Mouse (Mus musculus) urinary bladder, adult 2 months (tissue): ENCODE results near the gene Sema7a. TPM values are rescaled to one million over a fixed set of nuclear protein-coding genes. Genes with fewer than 3 reads are reported as not detected.

Experiments used
- DNase-seq: peaks from one replicate; pipeline ENCODE4 v3.0.0; 2022; ENCODE audit warnings: low spot score
- polyA plus RNA-seq: library from polyadenylated mRNA; depleted of rRNA; stranded (reverse); fragments of >200 nt; gene quantifications from 2 replicates; pipeline ENCODE4 v1.2.3, GENCODE M21; 2012

Sema7a gene
- polyA plus RNA-seq, 1 experiment = 13.6 TPM

DNA sequence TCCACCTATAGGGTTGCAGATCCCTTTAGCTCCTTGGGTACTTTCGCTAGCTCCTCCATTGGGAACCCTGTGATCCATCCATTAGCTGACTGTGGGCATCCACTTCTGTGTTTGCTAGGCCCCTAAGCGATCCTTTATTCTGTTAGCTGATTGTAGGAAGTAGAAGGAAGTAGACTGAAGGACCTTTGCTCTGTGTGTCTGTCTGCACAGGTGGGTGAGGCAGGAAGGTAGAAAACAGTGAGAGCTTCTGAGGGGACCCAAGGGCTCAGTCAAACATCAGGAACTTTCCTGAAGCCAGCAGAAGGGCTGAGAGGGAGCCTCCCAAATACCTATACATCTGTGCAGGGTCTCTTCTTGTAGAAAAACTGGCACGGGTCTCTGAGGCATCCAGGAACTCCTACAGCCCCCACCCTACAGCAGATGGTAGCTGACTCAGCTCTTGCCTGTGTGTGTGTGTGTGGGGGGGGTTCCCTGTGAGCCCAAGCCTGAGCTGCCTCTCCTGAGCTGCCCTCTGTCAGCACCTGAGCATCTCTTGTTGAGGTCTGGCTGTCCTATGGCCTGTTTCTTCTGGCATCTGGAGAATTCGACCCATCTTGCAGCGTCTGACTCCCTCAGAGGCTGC lies 35.4 kb downstream of the Sema7a start:
- no peak for DNase-seq

DNA sequence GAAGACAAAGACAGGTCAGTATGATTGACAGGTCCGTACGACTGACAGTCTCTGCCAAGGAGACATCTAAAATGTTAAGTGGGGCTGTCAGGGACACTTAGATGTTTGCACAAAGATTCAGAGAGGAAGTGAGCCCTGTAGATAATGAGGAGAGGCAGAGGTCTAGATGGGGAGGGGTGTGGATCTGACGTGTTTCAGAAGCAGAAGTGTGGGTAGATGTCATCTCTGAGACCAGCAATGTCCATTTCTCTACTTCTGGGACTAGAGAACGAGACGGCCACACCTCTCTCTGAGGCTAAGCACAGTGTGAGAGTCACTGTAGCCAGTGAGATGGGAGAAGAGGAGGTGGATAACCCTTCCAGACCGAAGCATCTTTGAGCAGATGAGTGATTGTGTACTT lies 38.1 kb downstream of the Sema7a start:
- DNase-seq = no peak

DNA sequence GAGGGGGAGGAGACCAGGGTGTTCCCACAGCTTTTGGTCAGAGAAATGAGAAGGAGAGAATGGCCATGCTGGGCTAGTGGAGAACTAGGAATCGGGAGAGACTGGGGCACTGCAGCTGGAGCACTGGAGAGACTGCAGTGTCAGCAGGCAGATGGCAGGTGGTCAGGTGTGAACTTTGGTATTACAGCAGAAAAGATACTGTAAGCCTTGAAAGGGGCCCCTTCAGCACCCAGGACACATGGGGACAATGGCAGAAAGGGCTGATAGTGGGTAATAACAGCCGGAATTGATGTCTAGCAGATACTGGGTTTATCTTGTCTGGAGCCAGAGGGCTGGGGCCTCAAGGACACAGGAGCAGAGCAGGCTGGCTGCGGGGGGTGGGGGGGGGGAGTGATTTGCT lies 38.9 kb downstream of the Sema7a start:
- no peak for DNase-seq

DNA sequence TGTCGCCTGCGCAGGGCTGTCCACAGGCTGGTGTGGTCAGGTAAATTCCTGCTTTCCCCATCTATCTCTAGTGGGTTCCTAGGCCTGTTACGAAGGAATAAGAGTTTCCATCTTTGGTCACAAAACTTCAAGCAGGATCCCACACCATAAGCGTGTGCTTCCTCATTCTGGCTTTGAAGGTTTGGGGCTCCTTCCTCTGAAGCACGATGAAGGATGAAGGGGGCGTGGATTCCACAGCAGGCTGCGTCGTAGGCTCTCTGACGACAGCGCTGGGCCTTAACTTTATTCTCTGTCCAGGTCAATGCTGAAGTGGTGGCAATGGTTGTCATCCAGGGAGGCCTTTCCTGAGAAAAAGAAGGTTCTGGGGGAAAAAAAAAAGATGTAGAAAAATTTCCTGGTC lies 40.7 kb downstream of the Sema7a start:
- no peak for DNase-seq

DNA sequence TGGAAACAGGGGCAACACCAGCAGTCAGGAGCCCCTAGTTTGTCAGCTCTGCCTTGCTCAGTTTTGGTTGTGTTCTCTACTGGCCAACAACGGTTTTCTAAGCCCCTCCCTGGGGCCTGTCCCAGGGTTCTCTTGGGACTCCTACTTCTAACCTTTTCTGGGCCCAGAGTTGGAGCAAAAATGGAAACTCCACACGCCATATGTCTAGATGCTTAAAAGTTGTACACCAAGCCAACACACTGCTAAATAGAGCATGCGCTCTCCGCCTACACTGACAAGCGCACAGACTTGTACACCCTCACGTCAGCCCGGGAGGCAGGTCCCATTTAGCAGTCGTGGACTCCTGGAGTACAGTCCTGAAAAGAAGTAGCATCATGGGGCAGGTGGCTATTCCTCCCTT lies 45.4 kb downstream of the Sema7a start:
- DNase-seq = no peak

DNA sequence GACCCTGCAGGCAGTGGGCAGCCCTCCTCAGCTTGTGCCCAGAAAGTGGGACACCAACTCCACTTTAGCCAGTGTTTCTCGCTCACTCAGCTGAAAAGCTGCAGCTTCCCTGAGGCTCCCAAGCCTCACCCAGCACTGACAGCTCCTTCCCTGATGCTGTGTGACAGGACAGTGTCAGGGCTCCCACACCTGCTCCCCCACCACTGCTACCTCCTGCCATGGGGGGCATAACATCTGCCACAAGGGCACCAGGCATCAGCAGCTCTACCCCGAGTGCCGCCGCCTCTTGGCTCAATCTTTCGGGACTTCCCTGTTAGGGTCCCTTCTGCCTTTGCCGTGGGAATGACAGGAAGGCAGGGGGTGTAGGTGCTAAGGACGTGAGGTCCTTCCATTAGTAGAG lies 46.4 kb downstream of the Sema7a start:
- DNase-seq = no peak

DNA sequence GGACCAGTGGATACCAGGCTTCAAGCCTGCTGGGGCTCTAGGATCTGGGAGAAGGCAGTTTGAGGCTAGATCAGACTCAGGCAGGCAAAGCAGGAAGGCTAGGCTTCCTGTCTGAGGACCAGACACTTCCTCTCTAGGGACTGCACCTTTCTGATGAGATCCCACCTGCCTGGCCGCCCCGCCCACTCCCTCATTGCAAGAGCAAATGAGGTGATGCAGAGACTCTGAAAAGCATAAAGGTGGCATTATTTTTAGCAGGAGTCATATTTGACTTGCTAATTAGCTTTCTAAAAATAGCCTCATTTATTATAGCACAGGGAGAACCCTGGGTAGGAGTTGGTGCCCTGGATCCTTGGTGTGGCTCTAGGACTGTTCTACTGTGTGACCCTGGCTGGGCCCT lies 48.2 kb downstream of the Sema7a start:
- DNase-seq = no peak

DNA sequence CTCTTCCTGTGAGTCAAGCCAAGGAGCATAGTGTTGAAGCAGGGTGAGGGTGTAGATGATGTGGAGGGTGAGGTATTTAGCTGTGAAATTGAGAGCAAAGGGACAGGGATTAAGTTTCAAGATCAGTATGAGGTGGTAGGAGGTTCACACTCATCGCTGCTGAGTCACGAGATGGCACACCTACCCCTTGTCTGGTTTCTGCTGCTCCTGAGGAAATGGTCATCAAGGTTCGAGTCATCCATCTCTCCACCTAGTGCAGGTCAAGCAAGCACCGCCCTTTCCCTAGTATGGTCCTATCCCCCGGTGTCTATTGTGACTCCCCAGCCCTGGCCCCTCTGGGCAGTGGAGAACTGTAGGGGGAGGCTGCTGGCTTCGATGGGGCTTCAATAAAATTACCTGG lies 49.4 kb downstream of the Sema7a start:
- DNase-seq = no peak

DNA sequence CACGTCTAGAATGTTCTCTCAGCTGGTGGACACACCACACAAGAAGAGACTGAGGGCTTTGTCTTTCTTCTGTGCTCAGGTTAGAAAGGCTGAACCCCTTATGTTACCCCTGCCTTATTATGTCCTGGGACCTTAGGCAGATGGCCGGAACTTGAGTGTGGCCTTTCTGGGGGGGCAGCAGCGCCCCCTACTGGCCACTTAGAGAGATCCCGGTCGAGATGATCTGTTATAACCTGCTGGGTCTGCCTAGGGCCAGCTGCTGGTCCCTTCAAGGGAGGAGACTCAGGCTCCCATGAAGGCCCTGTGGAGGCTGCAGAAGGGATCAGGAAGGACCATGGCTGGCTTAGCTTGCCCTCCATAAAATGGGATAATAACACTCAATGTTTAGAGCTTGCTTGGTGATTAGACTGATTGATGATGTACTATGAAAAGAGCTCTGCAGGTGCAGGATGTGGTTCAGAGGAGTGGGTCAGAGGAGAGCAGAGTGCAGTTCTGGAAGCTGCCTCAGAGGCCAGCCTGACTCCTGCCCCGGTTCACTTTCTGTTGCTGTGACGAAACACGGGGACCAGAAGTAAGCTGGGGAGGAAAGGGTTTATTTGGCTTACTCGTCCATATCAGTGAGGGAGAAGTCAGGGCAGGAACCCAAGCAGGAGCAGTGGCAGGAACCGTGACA lies 50.7 kb downstream of the Sema7a start:
- no peak for DNase-seq

DNA sequence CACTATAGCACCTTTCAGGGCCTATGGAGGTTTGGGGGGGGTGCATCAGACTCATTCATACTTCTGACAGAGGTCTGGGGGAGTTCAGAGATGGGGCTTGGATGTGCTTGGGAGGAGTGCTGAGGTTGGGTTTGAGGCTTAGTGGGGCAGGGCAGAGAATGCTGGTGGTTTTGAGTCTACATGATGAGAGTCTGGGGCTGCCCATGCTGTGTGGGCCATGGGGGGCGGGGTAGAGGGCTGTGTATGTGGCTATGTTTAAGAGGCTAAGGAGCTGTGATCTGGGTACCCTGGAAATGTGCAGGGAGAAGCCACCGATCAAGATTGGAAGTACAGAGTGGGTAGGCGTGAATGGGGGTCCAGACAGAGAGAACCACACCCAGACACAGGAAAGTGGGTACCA lies 52.1 kb downstream of the Sema7a start:
- DNase-seq = no peak

DNA sequence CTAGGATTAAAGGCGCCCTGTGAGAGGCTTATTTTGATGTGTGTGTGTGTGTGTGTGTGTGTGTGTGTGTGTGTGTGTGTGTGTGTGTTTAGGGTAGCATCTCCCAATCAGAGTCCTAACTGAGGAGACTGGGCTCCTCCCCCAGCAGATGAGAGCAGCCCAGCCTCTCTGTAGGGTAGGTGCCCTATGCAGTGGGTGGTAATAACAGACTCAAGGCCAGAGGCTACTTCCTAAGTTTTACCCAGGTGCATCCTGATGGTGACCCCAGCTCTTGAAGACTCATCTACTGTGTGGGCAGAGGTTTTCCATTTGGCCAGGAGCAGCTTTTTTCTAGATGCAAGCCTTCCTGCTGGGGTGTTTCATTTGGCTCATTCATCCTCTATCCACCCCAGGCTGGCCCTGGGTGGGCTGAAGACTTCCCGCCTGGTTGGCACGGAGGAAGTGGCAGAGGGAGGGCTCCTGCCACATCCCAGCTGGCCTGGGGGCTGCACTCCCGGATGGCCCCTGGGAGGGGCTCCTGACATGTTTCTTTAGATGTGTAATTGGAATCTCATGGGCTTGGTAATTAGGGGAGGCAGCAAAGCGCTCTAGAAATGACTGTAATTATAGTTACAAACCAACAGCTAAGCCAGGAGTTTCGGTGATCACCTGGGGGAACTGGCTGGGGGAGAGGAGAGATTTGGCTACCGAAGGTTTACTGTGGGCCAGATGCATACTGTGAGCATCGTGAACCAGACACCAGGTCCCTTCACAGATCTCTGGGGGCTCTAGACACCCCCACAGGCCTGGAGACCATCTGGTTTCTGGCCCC lies 53.1 kb downstream of the Sema7a start:
- no peak for DNase-seq

DNA sequence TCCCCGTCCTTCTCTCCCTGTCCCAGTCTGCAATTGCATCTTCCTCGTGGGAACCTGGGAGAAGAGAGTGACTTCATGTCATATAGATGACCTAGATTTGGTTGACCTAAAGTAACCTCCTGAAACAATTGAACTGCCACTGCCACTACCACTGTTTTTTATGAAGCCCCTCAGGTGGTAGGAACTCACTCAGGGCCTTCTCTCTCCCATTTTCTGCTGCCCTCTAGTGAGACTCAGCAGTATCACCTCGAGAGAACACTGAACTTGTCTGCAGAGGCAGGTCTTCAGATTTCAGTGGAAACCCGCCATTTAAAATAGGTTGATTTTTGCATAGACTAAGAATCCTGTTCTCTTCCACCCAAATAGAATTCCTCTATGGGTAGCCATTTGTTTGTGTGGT lies 55.4 kb downstream of the Sema7a start:
- DNase-seq = no peak

DNA sequence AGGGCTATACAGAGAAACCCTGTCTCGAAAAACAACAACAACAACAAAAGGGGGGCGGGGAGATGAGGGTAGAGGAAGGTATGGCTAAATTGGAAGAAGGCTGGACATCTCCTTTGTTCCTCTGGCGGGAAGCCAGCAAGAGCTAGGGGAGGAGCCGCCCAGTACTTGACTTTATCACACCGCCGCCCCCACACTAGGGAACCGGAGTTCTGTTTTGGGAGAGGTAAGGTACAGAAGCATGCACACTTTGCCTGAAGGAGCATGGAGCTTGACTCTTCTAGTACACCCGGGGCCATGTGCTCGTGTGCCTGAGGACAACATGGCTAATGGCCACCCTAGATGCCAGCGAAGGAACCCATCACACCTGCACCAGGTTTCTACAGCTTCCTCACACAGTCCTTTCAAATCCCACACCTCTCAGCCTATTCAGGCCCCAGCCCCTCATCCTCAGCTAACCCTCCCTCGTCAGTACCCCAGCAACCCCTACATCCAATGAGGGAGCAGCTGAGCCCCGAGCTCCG lies 57.7 kb downstream of the Sema7a start:
- DNase-seq = no peak

DNA sequence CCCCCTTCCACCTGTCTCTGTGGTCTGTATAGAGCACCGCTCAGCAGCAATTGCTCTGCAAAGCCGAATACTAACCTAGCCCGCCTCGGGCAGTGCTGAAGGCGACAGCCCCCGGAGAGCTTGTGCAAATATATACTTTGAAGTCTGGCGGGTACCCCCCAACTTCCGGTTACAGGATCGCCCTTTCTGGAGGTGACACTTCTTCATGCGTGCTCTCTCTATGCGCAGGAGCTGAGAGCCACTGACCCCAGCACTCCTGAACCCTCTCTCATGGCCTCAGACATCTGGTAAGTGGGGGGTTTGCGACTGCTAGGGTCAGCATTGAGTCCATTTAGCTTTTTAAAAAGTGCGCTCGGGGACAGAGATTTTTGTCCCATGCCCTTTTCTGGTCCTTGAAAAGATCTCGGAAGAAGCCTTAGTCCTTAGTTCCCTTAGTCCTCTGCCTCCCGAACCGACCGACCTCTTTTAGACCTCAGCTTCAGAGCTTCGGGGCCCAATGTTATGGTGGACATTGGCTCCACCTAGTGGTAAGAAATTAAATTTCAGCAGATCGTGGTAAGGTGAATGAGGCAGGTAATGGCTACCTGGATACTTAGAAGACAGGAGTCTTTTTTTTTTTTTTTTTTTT lies 58.2 kb downstream of the Sema7a start:
- no peak for DNase-seq

DNA sequence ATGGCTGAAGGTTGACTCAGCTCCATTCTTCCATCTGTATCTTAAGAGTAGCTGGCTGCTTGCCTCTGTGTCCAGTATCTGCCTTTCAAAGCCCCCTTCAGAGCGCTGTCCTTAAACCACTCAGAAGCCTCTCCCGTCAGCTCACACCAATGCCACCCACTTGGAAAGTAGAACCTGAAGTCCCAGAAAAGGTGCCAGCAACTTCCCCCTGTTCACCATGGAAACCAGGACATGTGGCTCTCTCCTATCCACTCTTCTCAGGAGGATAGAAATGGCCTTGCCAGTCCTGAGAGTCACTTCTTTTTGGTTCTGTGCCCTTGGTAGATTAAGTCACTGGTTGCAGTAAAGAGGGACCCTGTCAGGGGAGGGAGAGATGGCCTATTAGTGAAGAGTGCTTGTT lies 58.8 kb downstream of the Sema7a start:
- DNase-seq = no peak

DNA sequence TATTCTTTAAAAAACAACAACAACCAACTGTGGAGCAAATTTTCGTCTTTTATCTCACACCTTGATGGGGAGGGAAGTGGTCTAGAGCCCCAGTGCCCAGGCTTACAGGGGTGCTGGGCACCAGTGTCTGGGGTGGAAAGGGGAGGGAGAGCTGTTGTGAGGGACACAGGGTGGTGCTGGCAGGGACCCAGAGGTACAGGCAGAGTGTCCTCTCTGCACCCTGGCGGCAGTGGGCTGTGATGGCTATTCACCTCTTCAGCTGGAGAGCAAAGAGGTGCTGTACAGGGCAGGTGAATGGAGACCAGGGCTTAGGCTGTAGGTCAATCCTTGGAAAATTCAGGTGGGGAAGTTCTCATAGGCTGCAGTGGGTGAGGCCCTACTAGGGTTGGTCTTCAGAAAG lies 59.8 kb downstream of the Sema7a start:
- DNase-seq = no peak

DNA sequence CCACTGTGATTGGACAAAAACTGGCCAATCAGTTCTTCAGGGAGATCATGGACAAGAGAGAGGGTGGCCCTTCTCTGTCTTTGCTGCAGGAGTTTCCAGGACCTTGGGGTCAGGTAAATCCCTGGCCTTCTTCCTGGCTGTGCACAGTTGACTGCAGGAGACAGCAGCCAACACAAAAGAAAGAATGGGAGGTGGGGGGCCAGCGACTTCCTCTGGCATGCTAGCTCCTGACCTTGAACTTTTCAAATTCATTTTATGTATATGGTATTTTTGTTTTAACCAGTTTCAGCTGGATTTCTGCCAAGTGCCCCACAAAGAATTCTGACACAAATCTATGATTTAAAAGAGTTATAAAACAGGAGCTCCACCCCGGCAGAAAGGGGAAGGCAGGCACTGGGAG lies 63.4 kb downstream of the Sema7a start:
- DNase-seq = no peak

DNA sequence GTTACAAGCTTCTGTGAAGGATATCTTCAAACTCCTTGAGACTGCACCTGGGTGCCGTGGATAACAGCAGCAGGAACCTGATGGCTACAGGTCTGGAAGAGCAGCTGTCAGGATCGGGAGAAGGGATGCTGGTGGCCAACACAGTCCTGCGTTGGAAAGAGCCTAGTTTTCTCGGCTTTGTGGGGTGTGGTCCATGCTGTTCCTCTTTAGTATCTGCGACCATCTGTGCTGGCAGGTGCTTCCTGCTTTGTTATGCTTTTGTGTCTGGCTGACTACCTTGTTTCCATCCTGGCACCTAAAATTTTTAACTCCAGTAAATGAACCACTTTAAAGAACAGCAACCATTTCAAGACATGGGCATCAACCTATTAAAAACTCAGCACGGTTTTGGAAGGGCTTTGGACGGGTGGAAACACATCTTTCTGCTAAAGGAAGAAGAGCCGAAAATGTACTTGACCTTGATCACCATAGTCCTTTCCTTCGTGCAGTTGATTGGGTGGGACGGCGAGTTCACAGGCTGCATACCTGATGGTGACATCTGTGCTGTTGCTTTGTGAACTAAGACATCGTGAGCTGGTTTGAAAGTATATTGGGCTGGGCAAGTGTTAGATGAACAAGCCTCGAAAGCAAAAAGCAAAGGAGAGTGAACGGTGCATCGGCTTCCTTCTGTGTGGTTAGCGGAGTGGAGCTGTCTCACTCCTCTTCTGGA lies 66.0 kb downstream of the Sema7a start, which contains the start of gene Cyp11a1:
TSS of gene Cyp11a1 (plus strand) at position 659 of the 709 bp plus-strand sequence.
- DNase-seq = no peak

DNA sequence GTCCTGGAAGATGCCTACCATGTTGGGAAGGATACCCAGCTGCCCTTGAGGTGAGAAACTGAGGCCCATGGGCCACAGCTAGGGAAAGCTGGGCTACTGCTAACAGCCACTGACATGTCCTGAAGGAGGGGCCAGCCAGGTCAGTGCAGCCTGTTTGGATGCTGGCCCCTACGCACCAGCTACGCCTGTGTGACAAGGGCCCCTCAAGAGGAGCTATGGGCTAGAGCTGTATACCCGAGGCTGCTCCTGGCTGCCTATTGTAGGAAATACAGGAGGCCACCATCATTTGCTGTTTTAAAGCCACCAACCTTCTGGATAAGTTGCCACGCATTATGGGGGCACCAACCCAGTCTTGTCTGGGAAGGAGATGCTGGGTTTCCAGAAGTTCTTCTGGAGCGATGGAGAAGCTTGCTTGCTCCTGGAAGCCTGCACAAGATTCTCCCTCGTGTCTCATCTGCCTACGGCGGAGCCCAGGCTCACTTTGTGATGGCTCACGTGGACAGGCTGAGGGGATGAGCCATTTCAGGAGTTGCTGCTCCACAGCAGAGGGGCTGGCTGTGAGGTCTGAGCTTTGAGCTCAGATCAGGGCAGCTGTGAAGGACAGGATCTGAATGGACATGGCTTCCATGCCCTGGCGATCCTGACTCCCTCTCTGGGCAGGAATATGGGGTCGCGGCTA lies 68.6 kb downstream of the Sema7a start:
- DNase-seq = no peak

DNA sequence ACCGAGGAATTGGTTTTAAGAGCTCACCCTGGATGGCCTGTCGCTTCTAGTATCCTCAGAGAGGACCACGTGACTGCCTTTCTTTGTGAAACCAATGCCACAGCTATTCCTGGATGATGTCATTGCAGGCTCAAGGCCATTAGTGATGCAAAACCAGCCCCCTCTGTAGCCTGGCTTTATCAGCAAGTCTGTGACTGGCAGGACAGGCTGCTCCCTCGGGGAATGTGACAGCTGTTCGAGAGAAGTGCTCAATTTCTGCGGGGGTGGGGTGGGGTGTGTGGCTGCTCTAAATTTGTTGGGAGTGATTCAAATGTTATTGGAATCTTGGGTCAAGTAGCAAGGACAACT lies 69.1 kb downstream of the Sema7a start:
- no peak for DNase-seq

DNA sequence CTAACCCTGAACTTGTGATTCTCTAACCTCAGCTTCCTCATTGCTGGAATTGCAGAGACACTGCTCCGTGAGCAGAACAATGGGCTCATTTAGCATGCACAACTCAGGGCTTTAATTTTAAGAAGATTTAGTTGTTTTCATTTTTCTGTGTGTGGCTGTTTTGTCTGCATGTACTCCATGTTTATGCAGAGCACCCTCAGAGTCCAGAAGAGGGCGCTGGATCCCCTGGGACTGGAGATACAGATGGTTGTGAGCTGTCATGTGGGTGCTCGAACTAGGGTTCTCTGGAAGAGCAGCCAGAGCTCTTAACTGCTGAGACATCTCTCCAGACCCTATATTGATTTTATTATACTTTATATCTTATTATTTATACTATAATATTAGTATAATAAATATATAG lies 69.7 kb downstream of the Sema7a start:
- no peak for DNase-seq
